Mouse (Mus musculus) MEL (cell line): ENCODE data around the gene Kat6b. TPM values are rescaled to one million over a fixed set of nuclear protein-coding genes. Genes with fewer than 3 reads are reported as not detected.
A peak's percentile ranks its signal among the peaks of the same experiment; 100 is the strongest.

Experiments
- DNase-seq: peaks from one replicate; pipeline ENCODE4 v3.0.0; 2011; ENCODE audit warnings: low read depth, low spot score
- H3K27ac ChIP-seq: 2 replicates; pipeline ENCODE4 v1.5.1; 2012; ENCODE audit warnings: low read depth, mild to moderate bottlenecking, control low read depth, low read length, moderate library complexity; ENCODE audit not compliant: control insufficient read depth
- H3K27me3 ChIP-seq, 2 experiments: fragments of 150-350 bp in 1 of 2; sonication (generic) in 1 of 2; 2 replicates each; pipeline ENCODE4 v1.6.1; 2012; ENCODE audit warnings: low read length in 2 of 2, mild to moderate bottlenecking in 2 of 2, improper control_type of control experiment in 1 of 2, moderate library complexity in 1 of 2; ENCODE audit not compliant: insufficient read depth in 2 of 2, control insufficient read depth in 1 of 2
- H3K36me3 ChIP-seq, 2 experiments: 2 replicates each; pipeline ENCODE4 v1.6.1; 2012 to 2014; ENCODE audit warnings: low read length in 2 of 2, improper control_type of control experiment in 1 of 2, inconsistent platforms in 1 of 2, mild to moderate bottlenecking in 1 of 2; ENCODE audit not compliant: insufficient read depth in 2 of 2, control insufficient read depth in 1 of 2
- H3K4me1 ChIP-seq, 2 experiments: fragments of 150-350 bp in 1 of 2; sonication (generic) in 1 of 2; 2 replicates each; pipeline ENCODE4 v1.6.1; 2012; ENCODE audit warnings: low read length in 2 of 2, improper control_type of control experiment in 1 of 2, mild to moderate bottlenecking in 1 of 2; ENCODE audit not compliant: insufficient read depth in 2 of 2, control insufficient read depth in 1 of 2
- H3K4me3 ChIP-seq, 2 experiments: fragments of 150-350 bp in 1 of 2; sonication (generic) in 1 of 2; 2 replicates each; pipeline ENCODE4 v1.5.1; 2012; ENCODE audit warnings: low read depth in 2 of 2, low read length in 2 of 2, mild to moderate bottlenecking in 2 of 2, moderate library complexity in 2 of 2, control low read depth in 1 of 2, improper control_type of control experiment in 1 of 2; ENCODE audit not compliant: control insufficient read depth in 1 of 2, insufficient read depth in 1 of 2
- H3K79me2 ChIP-seq: 2 replicates; pipeline ENCODE4 v1.6.1; 2012; ENCODE audit warnings: mild to moderate bottlenecking, low read length, moderate library complexity; ENCODE audit not compliant: control insufficient read depth, poor library complexity, insufficient read depth
- H3K9ac ChIP-seq: 2 replicates; pipeline ENCODE4 v1.6.1; 2012; ENCODE audit warnings: low read depth, mild to moderate bottlenecking, control low read depth, low read length, moderate library complexity; ENCODE audit not compliant: control insufficient read depth, poor library complexity, severe bottlenecking
- H3K9me3 ChIP-seq: fragments of 150-350 bp; sonication (generic); replicated peaks from 2 replicates; pipeline ENCODE4 v1.6.1; 2012; ENCODE audit warnings: mild to moderate bottlenecking, low read length, improper control_type of control experiment, moderate library complexity; ENCODE audit not compliant: insufficient read depth
- CHD1 ChIP-seq: IDR thresholded peaks from 2 replicates; pipeline ENCODE4 v1.6.1; 2012; ENCODE audit warnings: low read depth, mild to moderate bottlenecking, inconsistent platforms, low read length, improper control_type of control experiment
- CHD2 ChIP-seq: IDR thresholded peaks from 2 replicates; pipeline ENCODE4 v1.6.1; 2011; ENCODE audit warnings: low read length, improper control_type of control experiment
- E2F4 ChIP-seq: IDR thresholded peaks from 2 replicates; pipeline ENCODE4 v1.6.1; 2011; ENCODE audit warnings: low read depth, low read length, improper control_type of control experiment, borderline replicate concordance
- EP300 ChIP-seq, 2 experiments: IDR thresholded peaks; 2 replicates each; pipeline ENCODE4 v1.6.1; 2011; ENCODE audit warnings: improper control_type of control experiment in 2 of 2, low read length in 2 of 2, low read depth in 1 of 2, mild to moderate bottlenecking in 1 of 2
- GABPA ChIP-seq: IDR thresholded peaks from 2 replicates; pipeline ENCODE4 v1.6.1; 2012; ENCODE audit warnings: low read depth, mild to moderate bottlenecking, inconsistent platforms, low read length, improper control_type of control experiment, moderate library complexity
- KAT2A ChIP-seq: conservative IDR thresholded peaks from 2 replicates; pipeline ENCODE4 v1.6.1; 2012; ENCODE audit warnings: low read depth, low read length, improper control_type of control experiment, inconsistent platforms
- MXI1 ChIP-seq: IDR thresholded peaks from 2 replicates; pipeline ENCODE4 v1.6.1; 2011; ENCODE audit warnings: mild to moderate bottlenecking, low read depth, low read length, improper control_type of control experiment
- MYB ChIP-seq: IDR thresholded peaks from 2 replicates; pipeline ENCODE4 v1.6.1; 2011; ENCODE audit warnings: mild to moderate bottlenecking, low read depth, low read length, improper control_type of control experiment
- MYC ChIP-seq: IDR thresholded peaks from 2 replicates; pipeline ENCODE4 v1.6.1; 2011; ENCODE audit warnings: low read depth, mild to moderate bottlenecking, low read length, improper control_type of control experiment, moderate library complexity
- NRF1 ChIP-seq: IDR thresholded peaks from 2 replicates; pipeline ENCODE4 v1.6.1; 2014; ENCODE audit warnings: low read depth, mild to moderate bottlenecking, inconsistent platforms, low read length, improper control_type of control experiment, moderate library complexity; ENCODE audit not compliant: poor library complexity, insufficient read depth, severe bottlenecking
- POLR2AphosphoS5 ChIP-seq: IDR thresholded peaks from 2 replicates; pipeline ENCODE4 v1.6.1; 2012; ENCODE audit warnings: low read depth, borderline replicate concordance, mild to moderate bottlenecking, inconsistent platforms, low read length, moderate library complexity, mixed read lengths
- RCOR1 ChIP-seq: IDR thresholded peaks from 2 replicates; pipeline ENCODE4 v1.6.1; 2012; ENCODE audit warnings: low read depth, mild to moderate bottlenecking, inconsistent platforms, low read length, improper control_type of control experiment
- SIN3A ChIP-seq: IDR thresholded peaks from 2 replicates; pipeline ENCODE4 v1.6.1; 2012; ENCODE audit warnings: low read length, improper control_type of control experiment, inconsistent platforms
- TAL1 ChIP-seq: IDR thresholded peaks from 2 replicates; pipeline ENCODE4 v1.6.1; 2012; ENCODE audit warnings: mild to moderate bottlenecking, inconsistent platforms, low read length, moderate library complexity, mixed read lengths
- TCF12 ChIP-seq: IDR thresholded peaks from 2 replicates; pipeline ENCODE4 v1.6.1; 2014; ENCODE audit warnings: low read depth, mild to moderate bottlenecking, inconsistent platforms, low read length, improper control_type of control experiment, moderate library complexity
- UBTF ChIP-seq: IDR thresholded peaks from 2 replicates; pipeline ENCODE4 v1.6.1; 2012; ENCODE audit warnings: low read depth, mild to moderate bottlenecking, inconsistent platforms, low read length, improper control_type of control experiment, moderate library complexity, borderline replicate concordance; ENCODE audit not compliant: insufficient read depth
- USF1 ChIP-seq: IDR thresholded peaks from 2 replicates; pipeline ENCODE4 v1.6.1; 2014; ENCODE audit warnings: low read depth, mild to moderate bottlenecking, inconsistent platforms, low read length, improper control_type of control experiment, moderate library complexity
- USF2 ChIP-seq, 2 experiments: IDR thresholded peaks; 2 replicates each; pipeline ENCODE4 v1.6.1; 2011 to 2012; ENCODE audit warnings: improper control_type of control experiment in 2 of 2, low read length in 2 of 2, borderline replicate concordance in 1 of 2, inconsistent platforms in 1 of 2, low read depth in 1 of 2, mild to moderate bottlenecking in 1 of 2; ENCODE audit not compliant: insufficient read depth in 1 of 2
- polyA plus RNA-seq, 2 experiments: library from polyadenylated mRNA; stranded (reverse) in 1 of 2; unstranded in 1 of 2; fragments of >175 nt in 1 of 2; fragments of >200 nt in 1 of 2; gene quantifications; 2 replicates each; pipeline versions ENCODE4 v1.2.1 to v1.2.4; 2012; ENCODE audit warnings: low replicate concordance in 2 of 2, low read depth in 1 of 2; ENCODE audit not compliant: insufficient read length in 2 of 2, insufficient read depth in 1 of 2, missing spikeins in 1 of 2
- total RNA-seq: library from RNA; depleted of rRNA; stranded (reverse); fragments of 300-350 nt; gene quantifications from 2 replicates; pipeline ENCODE4 v1.2.3, GENCODE M21; 2012

Kat6b gene
- total and polyA plus RNA-seq, 3 experiments, result 1.8 to 5.4 TPM; not detected in 1

DNA sequence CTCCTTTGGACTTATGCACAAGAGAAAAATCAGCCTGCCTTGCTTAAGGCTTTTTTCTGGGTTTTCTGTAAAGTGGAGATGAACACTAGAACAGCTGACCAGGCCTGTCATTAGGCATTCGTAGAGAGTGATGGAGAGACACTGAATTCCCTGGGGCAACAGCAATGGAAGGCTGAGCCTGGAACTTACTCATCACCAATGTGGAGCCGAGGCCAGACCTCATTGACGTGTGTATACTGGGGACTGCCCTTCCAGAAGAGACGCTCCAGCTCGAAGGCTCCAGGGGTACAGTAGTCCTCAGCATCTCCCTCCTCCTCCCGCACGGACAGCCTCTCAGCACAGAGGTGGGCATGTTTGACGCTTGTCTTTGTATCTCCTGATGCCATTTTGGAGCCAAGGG is 221.5 kb downstream of the Kat6b start:
- no peaks in the 10 kb centered on the region for H3K27me3 ChIP-seq
- no peak overlapping the region for H3K9ac ChIP-seq
- no peak for DNase-seq
- H3K9me3 ChIP-seq, result no peaks in the 10 kb centered on the region
- no peak overlapping the region for H3K4me3 ChIP-seq
- peaks cover 0 to 8% of the 10 kb centered on the region in 2 experiments; a peak in 2 of 4 replicates for H3K36me3 ChIP-seq
- H3K27ac ChIP-seq, result no peak overlapping the region
- TF ChIP-seq MYB (no peak), EP300 (IDR thresholded peaks at IDR 0.05; ENCODE audit: low read depth in 1 of 2, low read length in 2 of 2) (no peak), GABPA (no peak)
- peaks cover 0 to 18% of the 10 kb centered on the region in 2 experiments; a peak in 2 of 4 replicates for H3K4me1 ChIP-seq
- H3K79me2 ChIP-seq, result no peaks in the 10 kb centered on the region

GRCm38 (mm10) chr14:21703255-21703654 is 222.0 kb downstream of the Kat6b start:
- Histone ChIP-seq H3K27me3 (no peaks in the 10 kb centered on the region), H3K9ac (no peak overlapping the region), H3K4me1 (peaks cover 0 to 18% of the 10 kb centered on the region in 2 experiments; a peak in 2 of 4 replicates), H3K4me3 (no peak overlapping the region), H3K36me3 (peaks cover 0 to 8% of the 10 kb centered on the region in 2 experiments; a peak in 2 of 4 replicates), H3K27ac (no peak overlapping the region), H3K9me3 (no peaks in the 10 kb centered on the region), H3K79me2 (no peaks in the 10 kb centered on the region)
- TF ChIP-seq CHD2 (no peak), USF2 (IDR thresholded peaks at IDR 0.05; ENCODE audit: borderline replicate concordance in 1 of 2, insufficient read depth in 1 of 2, low read depth in 1 of 2, low read length in 2 of 2) (no peak), TCF12 (no peak), NRF1 (no peak), TAL1 (no peak), USF1 (no peak), E2F4 (no peak), MXI1 (no peak), KAT2A (no peak), RCOR1 (no peak), MYC (no peak), UBTF (no peak), CHD1 (no peak), SIN3A (no peak), GABPA (no peak), POLR2AphosphoS5 (no peak)
- peak; percentile 19 for DNase-seq
